8 mouse cellular contexts compared by ENCODE assay signal in genomic region chr11:34008702-34009101, GRCm38 (mm10). TPM values are rescaled to one million over a fixed set of nuclear protein-coding genes. Genes with fewer than 3 reads are reported as not detected.
DNase-seq lines count a peak whose midpoint lies in the region; ATAC-seq and TF ChIP-seq lines count a peak whose summit lies in the region.

No protein-coding gene starts in this region.

- no peak overlapping the region for H3K4me3 ChIP-seq in E14TG2a.4 (replicated peaks; ENCODE audit: low read length)
- no peak overlapping the region for H3K4me3 ChIP-seq in left cerebral cortex, adult 2 months

- H3K4me1 ChIP-seq in E14TG2a.4 (replicated peaks; ENCODE audit: low read depth, low read length): peaks cover 8% of the 10 kb centered on the region

- peak; percentile 39 for TF ChIP-seq CTCF in E14TG2a.4 (conservative IDR thresholded peaks at IDR 0.05; ENCODE audit: low read length)
- TF ChIP-seq CTCF in left cerebral cortex, adult 2 months (IDR thresholded peaks at IDR 0.05): peak; percentile 77

- peak; percentile 19 to 43 for DNase-seq in adrenal gland, adult 18-20 months (ENCODE audit: low spot score in 2 of 2)
- DNase-seq in adrenal gland, adult 8-10 months: no peak
- DNase-seq in cerebellum, postnatal 25 days: peak; percentile 29 to 65
- DNase-seq in heart, postnatal 14 days: peak; percentile 48 to 59
- peak; percentile 61 to 64 for DNase-seq in left cerebral cortex, adult 2 months (ENCODE audit: extremely low spot score in 1 of 2, low spot score in 2 of 2)
- peak; percentile 43 for DNase-seq in right cerebral cortex, postnatal 4 days

- H3K27ac ChIP-seq in left cerebral cortex, adult 2 months: no peak overlapping the region

- peak; percentile 55 for ATAC-seq in megakaryocyte, adult 5-6 weeks (ENCODE audit: poor library complexity, severe bottlenecking)

- no peaks in the 10 kb centered on the region for H3K9me3 ChIP-seq in E14TG2a.4 (ENCODE audit: low read length)

- no peaks in the 10 kb centered on the region for H3K36me3 ChIP-seq in E14TG2a.4 (ENCODE audit: insufficient read depth, low read length)

- intact Hi-C loops in heart, postnatal 14 days (cut with DNase I): no loop called here
- intact Hi-C loops in left cerebral cortex, adult 2 months (cut with DNase I): loop anchor here (1.0 to 10.0 kb wide), 3 partner anchors 81 to 806 kb away; no protein-coding TSS in a partner anchor

- peaks cover 14% of the 10 kb centered on the region for H3K27me3 ChIP-seq in E14TG2a.4 (ENCODE audit: insufficient read depth, low read length)

RNA-seq across cellular contexts. Expression of gene Kcnip1, which starts 15.8 kb away (rescaled TPM):
- 1 to 10 TPM; 1.9 to 4.9 TPM for total RNA-seq in adrenal gland, adult 18-20 months (2021)
- total RNA-seq in adrenal gland, adult 8-10 months (2022): 1 to 10 TPM; 2.9 to 8.4 (median 5.9) TPM
- total RNA-seq in heart, postnatal 14 days (2021): not detected
- total RNA-seq in left cerebral cortex, adult 2 months (2021): 10 to 100 TPM; 28.1 TPM
- 0.09 TPM in 1 of 2 replicates, not detected in the other for total RNA-seq in megakaryocyte, adult 5-6 weeks (2015)
- 0.18 TPM in 1 of 2 replicates, not detected in the other for total RNA-seq in megakaryocyte, adult 5-6 weeks (2017)

RNA-seq across cellular contexts. Expression of gene Lcp2, which starts 38.0 kb away (rescaled TPM):
- 1 to 10 TPM; 2.4 to 3.6 TPM for total RNA-seq in adrenal gland, adult 18-20 months (2021)
- 1 to 10 TPM; 3.0 to 5.9 (median 4.1) TPM for total RNA-seq in adrenal gland, adult 8-10 months (2022)
- total RNA-seq in heart, postnatal 14 days (2021): 1 to 10 TPM; 3.0 to 4.9 TPM
- 1 to 10 TPM; 3.5 to 3.8 TPM for total RNA-seq in left cerebral cortex, adult 2 months (2021)
- 205 and 221 TPM in 2 replicates for total RNA-seq in megakaryocyte, adult 5-6 weeks (2015)
- 94.8 and 109 TPM in 2 replicates for total RNA-seq in megakaryocyte, adult 5-6 weeks (2017)

RNA-seq across cellular contexts. Expression of gene Kcnmb1, which starts 45.9 kb away (rescaled TPM):
- under 1 TPM; 0.10 to 0.17 TPM for total RNA-seq in adrenal gland, adult 18-20 months (2021)
- total RNA-seq in adrenal gland, adult 8-10 months (2022): under 1 TPM; 0.07 to 0.30 (median 0.13) TPM
- 1 to 10 TPM in 1 of 2 experiments, under 1 TPM in 1; 0.80 to 1.1 TPM for total RNA-seq in heart, postnatal 14 days (2021)
- under 1 TPM; 0.07 to 0.25 TPM for total RNA-seq in left cerebral cortex, adult 2 months (2021)
- not detected in 2 replicates for total RNA-seq in megakaryocyte, adult 5-6 weeks (2015)
- total RNA-seq in megakaryocyte, adult 5-6 weeks (2017): not detected in 2 replicates

Comparison
In these comparisons a context has a peak if more than half of its experiments do, and no peak if none do; other contexts are left out.
1. RNA of gene Lcp2, which starts 38.0 kb away (total RNA-seq): 94.8 to 221 TPM in megakaryocyte, adult 5-6 weeks; 3.0 to 4.9 TPM in heart, postnatal 14 days, 3.0 to 5.9 TPM in adrenal gland, adult 8-10 months, 3.5 to 3.8 TPM in left cerebral cortex, adult 2 months and 2.4 to 3.6 TPM in adrenal gland, adult 18-20 months; every median in the first group is over 10 times any median in the second.